ENCODE assay signal across 8 mouse cellular contexts in the genomic region with DNA sequence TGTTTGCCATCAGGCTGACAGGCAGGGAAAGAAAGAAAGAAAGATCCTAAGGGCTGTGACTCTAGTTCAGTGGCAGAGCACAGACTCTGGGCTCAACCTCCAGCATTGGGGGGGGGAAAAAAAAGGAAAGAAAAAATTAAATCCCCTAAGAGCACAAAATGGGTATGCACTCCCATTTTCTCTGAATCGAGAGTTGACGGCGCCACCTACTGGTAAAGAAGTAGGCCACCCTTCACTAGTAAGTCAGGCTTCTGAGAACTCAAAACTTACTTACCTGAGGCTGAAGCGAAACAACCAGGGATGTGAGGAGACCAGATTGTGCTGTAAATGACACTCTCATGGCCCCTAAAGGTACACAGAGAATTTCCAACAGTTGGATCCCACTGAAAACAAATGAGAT. TPM values are rescaled to one million over a fixed set of nuclear protein-coding genes. Genes with fewer than 3 reads are reported as not detected.
A peak's percentile ranks its signal among the peaks of the same experiment; 100 is the strongest.
DNase-seq lines count a peak whose midpoint lies in the region; ATAC-seq lines count a peak whose summit lies in the region.

No protein-coding gene starts in this region.

- no peak overlapping the region for H3K9ac ChIP-seq in hindbrain, embryonic 14.5 days
- H3K9ac ChIP-seq in hindbrain, embryonic 13.5 days, result no peak overlapping the region
- H3K9ac ChIP-seq in embryonic facial prominence, embryonic 14.5 days (ENCODE audit: low read depth, low read length), result no peak overlapping the region

- H3K36me3 ChIP-seq in hindbrain, embryonic 14.5 days (replicated peaks; ENCODE audit: control insufficient read depth, insufficient read depth), result peaks cover 4% of the 10 kb centered on the region; the same call in 1 of the 2 replicates
- H3K36me3 ChIP-seq in hindbrain, embryonic 13.5 days, result 0 out of 2 replicates have a peak, but pooled peaks cover 3% of the 10 kb centered on the region
- H3K36me3 ChIP-seq in embryonic facial prominence, embryonic 14.5 days (ENCODE audit: control insufficient read depth, insufficient read depth, low read length), result 0 out of 2 replicates have a peak, but pooled peaks cover 1% of the 10 kb centered on the region

- H3K4me2 ChIP-seq in hindbrain, embryonic 14.5 days (replicated peaks), result no peak overlapping the region
- no peak overlapping the region for H3K4me2 ChIP-seq in hindbrain, embryonic 13.5 days
- no peak overlapping the region for H3K4me2 ChIP-seq in embryonic facial prominence, embryonic 14.5 days (ENCODE audit: low read depth, low read length)

- no peaks in the 10 kb centered on the region for H3K27me3 ChIP-seq in hindbrain, embryonic 14.5 days (ENCODE audit: control insufficient read depth, insufficient read depth, low read length)
- no peaks in the 10 kb centered on the region for H3K27me3 ChIP-seq in hindbrain, embryonic 13.5 days
- no peaks in the 10 kb centered on the region for H3K27me3 ChIP-seq in embryonic facial prominence, embryonic 14.5 days (replicated peaks; ENCODE audit: control insufficient read depth, insufficient read depth, low read length)

- no peak overlapping the region for H3K27ac ChIP-seq in hindbrain, embryonic 14.5 days
- no peak overlapping the region for H3K27ac ChIP-seq in hindbrain, embryonic 13.5 days
- no peak overlapping the region for H3K27ac ChIP-seq in embryonic facial prominence, embryonic 14.5 days (replicated peaks; ENCODE audit: low read depth, low read length)

- no peaks in the 10 kb centered on the region for H3K4me1 ChIP-seq in hindbrain, embryonic 14.5 days (replicated peaks; ENCODE audit: control insufficient read depth, insufficient read depth, low read length)
- H3K4me1 ChIP-seq in hindbrain, embryonic 13.5 days (replicated peaks), result no peaks in the 10 kb centered on the region
- no peaks in the 10 kb centered on the region for H3K4me1 ChIP-seq in embryonic facial prominence, embryonic 14.5 days (ENCODE audit: control insufficient read depth, insufficient read depth, low read length)

- 18% methylated on average over 4 of the region's 4 CpGs for WGBS in hindbrain, embryonic 14.5 days
- 22% methylated on average over 4 of the region's 4 CpGs for WGBS in hindbrain, embryonic 13.5 days
- WGBS in embryonic facial prominence, embryonic 14.5 days, result 15% methylated on average over 4 of the region's 4 CpGs

- ATAC-seq in hindbrain, embryonic 14.5 days (ENCODE audit: low FRiP score), result no peak; the same call in 1 of the 2 replicates
- ATAC-seq in hindbrain, embryonic 13.5 days (ENCODE audit: low FRiP score), result no peak
- no peak for ATAC-seq in embryonic facial prominence, embryonic 14.5 days (ENCODE audit: low read depth)

- H3K9me3 ChIP-seq in hindbrain, embryonic 14.5 days (ENCODE audit: control insufficient read depth, low read length), result no peaks in the 10 kb centered on the region
- no peaks in the 10 kb centered on the region for H3K9me3 ChIP-seq in hindbrain, embryonic 13.5 days
- H3K9me3 ChIP-seq in embryonic facial prominence, embryonic 14.5 days (ENCODE audit: control insufficient read depth, low read length), result no peaks in the 10 kb centered on the region

- no peak overlapping the region for H3K4me3 ChIP-seq in hindbrain, embryonic 14.5 days (replicated peaks; ENCODE audit: low read length)
- H3K4me3 ChIP-seq in hindbrain, embryonic 13.5 days, result no peak overlapping the region
- H3K4me3 ChIP-seq in embryonic facial prominence, embryonic 14.5 days (ENCODE audit: low read depth, low read length), result no peak overlapping the region

- DNase-seq in hindbrain, embryonic 14.5 days (ENCODE audit: low spot score), result peak; percentile 70
- peak; percentile 53 for DNase-seq in CD4-positive helper T cell, adult 2 months (ENCODE audit: low read depth, low spot score)
- peak; percentile 44 for DNase-seq in T-cell, adult 2 months (ENCODE audit: low spot score)
- DNase-seq in embryonic facial prominence, embryonic 14.5 days (ENCODE audit: low spot score), result peak; percentile 75
- peak; percentile 14 to 22 for DNase-seq in layer of hippocampus, postnatal 36 days
- DNase-seq in natural killer cell, adult 2 months (ENCODE audit: low spot score in 2 of 2), result peak; percentile 24 to 56
- DNase-seq in thymus, postnatal 25 days, result peak; percentile 60

RNA-seq across cellular contexts. Expression of gene Pex7, which starts 13.5 kb away (rescaled TPM):
- polyA plus RNA-seq in hindbrain, embryonic 14.5 days (2014; fragmentation: Nextera tagmentation; extraction: Ambion mirVana), result 29.0 and 32.2 TPM in 2 replicates
- 24.8 and 30.7 TPM in 2 replicates for polyA plus RNA-seq in hindbrain, embryonic 13.5 days (2015; fragmentation: Nextera tagmentation; extraction: Ambion mirVana)
- 28.6 and 29.6 TPM in 2 replicates for polyA plus RNA-seq in embryonic facial prominence, embryonic 14.5 days (2014; fragmentation: Nextera tagmentation; extraction: Ambion mirVana)
- 10 to 100 TPM; 21.7 to 22.9 TPM for total RNA-seq in layer of hippocampus, postnatal 36 days (2021)

RNA-seq across cellular contexts. Expression of gene Map3k5, which starts 40.3 kb away (rescaled TPM):
- 1.5 and 1.8 TPM in 2 replicates for polyA plus RNA-seq in hindbrain, embryonic 14.5 days (2014; fragmentation: Nextera tagmentation; extraction: Ambion mirVana)
- 0.65 and 0.74 TPM in 2 replicates for polyA plus RNA-seq in hindbrain, embryonic 13.5 days (2015; fragmentation: Nextera tagmentation; extraction: Ambion mirVana)
- 2.5 and 2.6 TPM in 2 replicates for polyA plus RNA-seq in embryonic facial prominence, embryonic 14.5 days (2014; fragmentation: Nextera tagmentation; extraction: Ambion mirVana)
- total RNA-seq in layer of hippocampus, postnatal 36 days (2021), result 10 to 100 TPM; 29.2 to 31.0 TPM

RNA-seq across cellular contexts. Expression of gene Slc35d3, which starts 42.7 kb away (rescaled TPM):
- polyA plus RNA-seq in hindbrain, embryonic 14.5 days (2014; fragmentation: Nextera tagmentation; extraction: Ambion mirVana), result 1.8 and 2.5 TPM in 2 replicates
- 1.3 and 1.4 TPM in 2 replicates for polyA plus RNA-seq in hindbrain, embryonic 13.5 days (2015; fragmentation: Nextera tagmentation; extraction: Ambion mirVana)
- 0.87 and 1.2 TPM in 2 replicates for polyA plus RNA-seq in embryonic facial prominence, embryonic 14.5 days (2014; fragmentation: Nextera tagmentation; extraction: Ambion mirVana)
- total RNA-seq in layer of hippocampus, postnatal 36 days (2021), result under 1 TPM; 0.42 to 0.56 TPM

Comparison
In these comparisons a context has a peak if more than half of its experiments do, and no peak if none do; other contexts are left out.
1. DNase-seq: peak in every context shown above with its lines; median percentile 75 in embryonic facial prominence, embryonic 14.5 days; 70 in hindbrain, embryonic 14.5 days; 60 in thymus, postnatal 25 days; 53 in CD4-positive helper T cell, adult 2 months; 44 in T-cell, adult 2 months; 40 in natural killer cell, adult 2 months; 18 in layer of hippocampus, postnatal 36 days.